Mouse (Mus musculus): ENCODE measurements at regions not wholly inside any gene's neighbourhood (a gene's known extent, or its start where the extent isn't known, plus 50 kb on each side); places are given as distances from the start of the nearest gene placed in this dataset.

DNA sequence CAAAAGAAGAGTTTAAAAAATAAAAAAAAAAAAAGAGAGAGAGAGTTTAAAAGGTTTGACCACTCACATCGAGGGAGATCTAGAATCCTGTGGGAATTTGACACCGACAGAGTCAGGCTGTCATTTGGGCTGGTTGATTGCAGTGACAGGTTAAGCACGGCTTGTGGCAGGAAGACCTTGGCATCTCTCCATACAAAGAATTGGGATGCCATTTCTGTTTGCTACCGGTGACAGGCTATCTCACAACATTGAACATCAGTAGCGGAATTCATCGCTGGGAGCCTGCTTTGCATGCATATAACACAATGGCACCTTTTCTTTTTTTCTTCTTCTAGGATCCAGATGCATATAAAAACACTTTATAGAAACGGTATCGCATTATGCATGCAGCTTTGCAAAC is 53.7 kb upstream of the Gm26657 start:
- Histone ChIP-seq H3K9me3 (ENCODE audit: control insufficient read depth, low read length) (no peaks in the 10 kb centered on the region), H3K4me2 (replicated peaks; ENCODE audit: low read depth) (no peak overlapping the region), H3K27ac (replicated peaks) (no peak overlapping the region), H3K4me3 (ENCODE audit: low read depth, low read length) (no peak overlapping the region), H3K4me1 (replicated peaks; ENCODE audit: control insufficient read depth, insufficient read depth) (no peaks in the 10 kb centered on the region), H3K36me3 (ENCODE audit: control insufficient read depth, insufficient read depth, low read length) (no peaks in the 10 kb centered on the region), H3K9ac (ENCODE audit: low read length) (no peak overlapping the region), H3K27me3 (ENCODE audit: control insufficient read depth, insufficient read depth, low read length) (no peaks in the 10 kb centered on the region)
- WGBS, result 66% methylated on average over 8 of the region's 8 CpGs
- no peak for DNase-seq (ENCODE audit: low spot score)
- TF ChIP-seq EP300 (optimal IDR thresholded peaks at IDR 0.05), result no peak
- TF ChIP-seq CTCF (IDR thresholded peaks at IDR 0.05; ENCODE audit: low read depth), result no peak
- no peak for ATAC-seq (ENCODE audit: low FRiP score, low TSS enrichment)

DNA sequence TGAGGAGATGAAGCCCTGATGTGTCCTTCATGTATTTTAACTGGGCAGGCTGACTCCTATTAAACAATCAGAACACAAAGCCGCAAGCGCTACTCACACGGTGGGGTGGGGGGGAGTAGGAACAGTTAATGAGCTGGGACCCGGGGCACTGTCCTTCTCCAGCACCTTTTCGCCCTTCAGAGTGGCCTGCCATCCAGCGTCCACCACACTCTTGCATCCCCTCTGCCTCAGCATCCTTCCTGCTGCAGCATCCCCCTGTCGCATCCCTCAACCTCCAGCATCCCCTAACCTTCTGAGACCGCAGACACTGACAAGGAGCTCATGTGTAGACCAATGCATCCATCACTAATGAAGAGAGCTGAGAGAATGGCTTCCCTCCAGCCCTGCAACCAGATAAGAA is 54.2 kb upstream of the Gm26657 start:
- DNase-seq (ENCODE audit: low spot score) (no peak), ATAC-seq (ENCODE audit: low FRiP score, low TSS enrichment) (no peak)
- H3K27ac ChIP-seq (replicated peaks), result no peak overlapping the region
- no peak overlapping the region for H3K4me3 ChIP-seq (ENCODE audit: low read depth, low read length)
- H3K9ac ChIP-seq (ENCODE audit: low read length), result no peak overlapping the region
- H3K27me3 ChIP-seq (ENCODE audit: control insufficient read depth, insufficient read depth, low read length), result no peaks in the 10 kb centered on the region
- no peaks in the 10 kb centered on the region for H3K36me3 ChIP-seq (ENCODE audit: control insufficient read depth, insufficient read depth, low read length)
- 65% methylated on average over 8 of the region's 8 CpGs for WGBS
- H3K9me3 ChIP-seq (ENCODE audit: control insufficient read depth, low read length), result no peaks in the 10 kb centered on the region
- H3K4me2 ChIP-seq (replicated peaks; ENCODE audit: low read depth), result peak overlapping the region; percentile 32
- TF ChIP-seq CTCF (IDR thresholded peaks at IDR 0.05; ENCODE audit: low read depth), result no peak
- TF ChIP-seq EP300 (optimal IDR thresholded peaks at IDR 0.05), result no peak
- no peaks in the 10 kb centered on the region for H3K4me1 ChIP-seq (replicated peaks; ENCODE audit: control insufficient read depth, insufficient read depth)

DNA sequence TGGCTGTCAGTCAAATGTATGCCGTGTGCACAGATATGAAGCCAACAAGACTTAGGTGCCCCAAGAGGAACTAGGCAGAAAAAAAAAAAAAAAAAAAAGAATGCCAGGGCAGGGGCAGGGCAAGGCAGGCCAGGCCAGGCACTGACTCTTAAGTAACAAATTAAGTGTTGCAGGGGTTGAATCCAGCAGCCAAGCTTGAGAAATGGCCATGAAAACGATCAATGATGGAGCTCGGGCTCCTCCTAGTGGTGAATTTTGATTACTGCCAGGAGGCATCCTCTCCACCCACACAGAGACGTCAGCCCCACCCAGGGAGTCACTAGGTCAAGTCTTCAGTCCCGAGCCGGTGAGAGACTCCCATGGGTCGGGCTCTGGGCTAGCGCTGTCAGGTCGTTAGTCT is 54.7 kb upstream of the Gm26657 start:
- no peaks in the 10 kb centered on the region for H3K9me3 ChIP-seq (ENCODE audit: control insufficient read depth, low read length)
- TF ChIP-seq EP300 (optimal IDR thresholded peaks at IDR 0.05), result no peak
- TF ChIP-seq CTCF (IDR thresholded peaks at IDR 0.05; ENCODE audit: low read depth), result peak; percentile 92
- H3K4me2 ChIP-seq (replicated peaks; ENCODE audit: low read depth), result peak overlapping the region; percentile 32
- no peak overlapping the region for H3K9ac ChIP-seq (ENCODE audit: low read length)
- ATAC-seq (ENCODE audit: low FRiP score, low TSS enrichment) (peak; percentile 86), DNase-seq (ENCODE audit: low spot score) (peak; percentile 86)
- 5% methylated on average over 9 of the region's 9 CpGs for WGBS
- H3K27ac ChIP-seq (replicated peaks), result no peak overlapping the region
- no peaks in the 10 kb centered on the region for H3K27me3 ChIP-seq (ENCODE audit: control insufficient read depth, insufficient read depth, low read length)
- H3K36me3 ChIP-seq (ENCODE audit: control insufficient read depth, insufficient read depth, low read length), result no peaks in the 10 kb centered on the region
- H3K4me3 ChIP-seq (ENCODE audit: low read depth, low read length), result no peak overlapping the region
- H3K4me1 ChIP-seq (replicated peaks; ENCODE audit: control insufficient read depth, insufficient read depth), result no peaks in the 10 kb centered on the region

DNA sequence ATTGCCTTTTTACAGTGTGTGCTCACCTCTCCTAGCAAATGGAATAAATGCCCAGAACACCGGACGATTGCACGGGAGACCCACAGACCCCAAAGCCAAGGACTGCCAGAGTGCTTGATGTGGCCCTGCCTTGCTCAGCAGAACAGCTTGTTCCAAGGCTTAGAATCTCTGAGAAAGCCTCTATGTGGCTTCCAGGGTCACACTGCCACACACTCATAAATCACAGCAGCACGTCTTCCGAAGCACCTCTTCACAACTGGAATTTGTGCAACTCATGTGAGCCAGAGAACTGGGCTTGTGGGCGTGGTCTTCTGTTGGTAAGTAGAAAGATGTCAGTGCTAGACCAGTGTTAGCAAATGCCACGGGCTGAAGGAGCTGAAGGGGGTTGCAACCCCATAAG is 55.8 kb upstream of the Gm26657 start:
- Histone ChIP-seq H3K9ac (ENCODE audit: low read length) (no peak overlapping the region), H3K4me2 (replicated peaks; ENCODE audit: low read depth) (no peak overlapping the region), H3K27me3 (ENCODE audit: control insufficient read depth, insufficient read depth, low read length) (no peaks in the 10 kb centered on the region), H3K9me3 (ENCODE audit: control insufficient read depth, low read length) (no peaks in the 10 kb centered on the region), H3K27ac (replicated peaks) (no peak overlapping the region), H3K4me1 (replicated peaks; ENCODE audit: control insufficient read depth, insufficient read depth) (no peaks in the 10 kb centered on the region), H3K36me3 (ENCODE audit: control insufficient read depth, insufficient read depth, low read length) (no peaks in the 10 kb centered on the region), H3K4me3 (ENCODE audit: low read depth, low read length) (no peak overlapping the region)
- DNase-seq (ENCODE audit: low spot score) (no peak), ATAC-seq (ENCODE audit: low FRiP score, low TSS enrichment) (no peak)
- WGBS, result 82% methylated on average over 7 of the region's 7 CpGs
- TF ChIP-seq EP300 (optimal IDR thresholded peaks at IDR 0.05) (no peak), CTCF (IDR thresholded peaks at IDR 0.05; ENCODE audit: low read depth) (no peak)

GRCm38 (mm10) chr4:56681121-56681520 is 58.7 kb upstream of the Gm26657 start:
- 63% methylated on average over 8 of the region's 8 CpGs for WGBS
- no peak overlapping the region for H3K27ac ChIP-seq (replicated peaks)
- no peaks in the 10 kb centered on the region for H3K36me3 ChIP-seq (ENCODE audit: control insufficient read depth, insufficient read depth, low read length)
- H3K4me1 ChIP-seq (replicated peaks; ENCODE audit: control insufficient read depth, insufficient read depth), result no peaks in the 10 kb centered on the region
- no peak overlapping the region for H3K4me2 ChIP-seq (replicated peaks; ENCODE audit: low read depth)
- no peak overlapping the region for H3K4me3 ChIP-seq (ENCODE audit: low read depth, low read length)
- H3K9me3 ChIP-seq (ENCODE audit: control insufficient read depth, low read length), result no peaks in the 10 kb centered on the region
- no peak overlapping the region for H3K9ac ChIP-seq (ENCODE audit: low read length)
- DNase-seq (ENCODE audit: low spot score) (no peak), ATAC-seq (ENCODE audit: low FRiP score, low TSS enrichment) (no peak)
- TF ChIP-seq EP300 (optimal IDR thresholded peaks at IDR 0.05) (no peak), CTCF (IDR thresholded peaks at IDR 0.05; ENCODE audit: low read depth) (no peak)
- no peaks in the 10 kb centered on the region for H3K27me3 ChIP-seq (ENCODE audit: control insufficient read depth, insufficient read depth, low read length)

DNA sequence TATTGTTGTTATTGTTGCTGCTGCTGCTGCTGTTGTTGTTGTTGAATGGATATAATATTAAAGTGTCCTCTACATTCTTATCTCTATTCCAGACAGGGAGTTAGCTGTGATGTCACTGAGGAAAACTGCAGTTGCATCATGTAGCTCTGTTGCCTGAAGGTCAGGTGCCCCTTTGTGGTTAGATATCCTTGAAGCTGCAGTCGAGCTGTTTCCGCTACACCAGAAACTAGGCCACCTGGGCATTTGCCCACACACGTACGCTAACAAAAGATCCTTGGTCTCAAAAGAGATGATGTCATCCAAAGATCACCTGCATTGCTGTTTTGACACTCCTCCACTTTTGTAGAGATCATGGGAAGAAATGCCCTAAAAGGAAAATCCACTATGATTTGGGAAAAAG is 66.0 kb upstream of the Gm26657 start:
- WGBS, result 70% methylated on average over 4 of the region's 4 CpGs
- Histone ChIP-seq H3K4me3 (ENCODE audit: low read depth, low read length) (no peak overlapping the region), H3K27me3 (ENCODE audit: control insufficient read depth, insufficient read depth, low read length) (no peaks in the 10 kb centered on the region), H3K9ac (ENCODE audit: low read length) (no peak overlapping the region), H3K4me1 (replicated peaks; ENCODE audit: control insufficient read depth, insufficient read depth) (no peaks in the 10 kb centered on the region), H3K27ac (replicated peaks) (no peak overlapping the region), H3K9me3 (ENCODE audit: control insufficient read depth, low read length) (no peaks in the 10 kb centered on the region), H3K4me2 (replicated peaks; ENCODE audit: low read depth) (no peak overlapping the region), H3K36me3 (ENCODE audit: control insufficient read depth, insufficient read depth, low read length) (no peaks in the 10 kb centered on the region)
- DNase-seq (ENCODE audit: low spot score) (no peak), ATAC-seq (ENCODE audit: low FRiP score, low TSS enrichment) (no peak)
- TF ChIP-seq CTCF (IDR thresholded peaks at IDR 0.05; ENCODE audit: low read depth) (no peak), EP300 (optimal IDR thresholded peaks at IDR 0.05) (no peak)

Measured in stomach, postnatal 0 days (tissue).